Mouse (Mus musculus) brown adipose tissue, adult 24 weeks (tissue): ENCODE measurements around the gene Gm20388. TPM values are rescaled to one million over a fixed set of nuclear protein-coding genes. Genes with fewer than 3 reads are reported as not detected.

Experiments
- H3K27ac ChIP-seq: fragments of 200-500 bp; replicated peaks from 2 replicates; pipeline ENCODE4 v1.5.1; 2012; ENCODE audit warnings: low read depth, mild to moderate bottlenecking, low read length
- H3K4me1 ChIP-seq: fragments of 200-500 bp; 2 replicates; pipeline ENCODE4 v1.6.1; 2012; ENCODE audit warnings: low read length, mixed read lengths; ENCODE audit not compliant: control insufficient read depth, insufficient read depth, insufficient read length
- H3K4me3 ChIP-seq: fragments of 200-500 bp; 2 replicates; pipeline ENCODE4 v1.5.1; 2012; ENCODE audit warnings: low read depth, mild to moderate bottlenecking, low read length, moderate library complexity; ENCODE audit not compliant: insufficient read depth
- polyA plus RNA-seq: library from polyadenylated mRNA; stranded (reverse); fragments of >200 nt; gene quantifications from 2 replicates; pipeline ENCODE4 v1.2.4, GENCODE M21; 2012; ENCODE audit not compliant: missing spikeins, insufficient read depth, insufficient read length

Gene Gm20388
- polyA plus RNA-seq, 1 experiment: 44.7 TPM

GRCm38 (mm10) chr8:122574667-122575251, 2664.1 kb downstream of the Gm20388 start:
- Histone ChIP-seq H3K4me1 (peaks cover 7% of the 10 kb centered on the region), H3K4me3 (peak overlapping the region; percentile 82; the same call in 1 of the 2 replicates), H3K27ac (no peak overlapping the region; the same call in 1 of the 2 replicates)

DNA sequence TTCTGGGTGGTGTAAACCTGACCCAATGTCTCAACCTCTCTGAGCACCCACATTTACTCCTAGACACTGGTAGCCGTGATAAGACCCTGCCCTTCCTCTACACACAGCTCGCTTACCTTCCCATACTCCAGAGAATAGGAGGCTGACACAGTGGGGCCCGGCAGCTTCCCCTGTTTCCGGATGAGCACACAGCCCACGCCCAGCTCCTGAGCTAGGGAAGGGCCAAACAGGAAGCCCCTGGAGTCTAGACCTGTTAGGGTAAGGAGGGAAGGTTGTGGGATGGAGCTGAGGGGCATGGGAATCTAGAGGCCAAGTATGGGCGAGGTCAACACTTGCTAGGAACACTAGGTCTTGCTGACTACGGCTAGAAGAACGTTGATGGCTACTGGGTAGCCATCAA, 2664.6 kb downstream of the Gm20388 start:
- no peak overlapping the region; the same call in 1 of the 2 replicates for H3K27ac ChIP-seq
- peak overlapping the region; percentile 82; the same call in 1 of the 2 replicates for H3K4me3 ChIP-seq
- H3K4me1 ChIP-seq: peaks cover 7% of the 10 kb centered on the region

DNA sequence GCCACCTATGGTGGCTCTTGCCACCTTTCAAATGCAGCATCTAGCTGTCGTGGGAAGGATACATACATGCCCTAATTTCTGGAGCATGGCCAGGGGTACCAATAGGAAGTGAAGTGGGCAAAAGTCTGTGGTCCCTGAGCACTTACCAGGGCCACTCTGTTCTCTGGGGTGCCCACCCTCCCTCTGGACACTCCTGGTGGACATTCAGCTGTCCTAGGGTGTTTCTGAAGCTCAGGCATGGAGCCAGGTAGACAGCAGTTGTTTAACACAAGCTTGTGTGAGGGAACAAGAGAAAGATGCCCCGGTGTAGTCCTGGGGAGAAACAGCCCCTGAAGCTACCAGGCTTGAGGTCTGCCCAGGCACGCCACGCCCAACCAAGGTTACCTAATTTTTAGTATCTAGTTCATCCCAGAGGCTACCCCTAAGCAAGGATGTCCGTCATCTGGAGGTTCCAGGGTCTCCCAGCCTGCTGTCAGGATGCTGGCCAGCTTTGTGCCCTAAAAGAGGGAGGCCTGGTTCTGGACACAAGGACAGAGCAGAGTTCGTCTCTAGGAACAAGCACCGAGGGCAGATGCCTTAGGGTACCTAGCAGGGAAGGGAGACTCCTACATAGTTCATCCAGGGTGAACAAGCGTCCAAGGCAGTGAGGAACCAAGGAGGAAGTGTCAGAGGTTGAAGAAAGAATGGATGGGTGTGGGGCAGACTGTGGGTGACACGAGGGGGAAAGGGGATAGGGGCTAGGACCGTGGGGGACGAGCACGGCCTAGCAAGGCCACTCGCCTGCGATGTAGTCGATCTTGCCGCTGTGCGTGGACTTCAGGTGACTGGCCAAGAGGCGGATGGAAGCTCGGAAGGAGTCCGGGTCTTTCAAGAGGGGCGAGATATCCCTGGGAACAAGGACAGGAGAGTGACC, 2665.3 kb downstream of the Gm20388 start:
- Histone ChIP-seq H3K4me1 (peaks cover 7% of the 10 kb centered on the region), H3K4me3 (peak overlapping the region; percentile 82), H3K27ac (no peak overlapping the region)

- H3K4me3 ChIP-seq: peak within 1 kb of the TSS; percentile 82
- H3K27ac ChIP-seq: no peak within 1 kb of the TSS
- H3K4me1 ChIP-seq: peaks cover 7% of the 10 kb centered on the region
These were observed 2666.0 kb downstream of the Gm20388 start, which contains the start of gene Aprt for GRCm38 (mm10) chr8:122576648-122577022. TSS of gene Aprt (minus strand) at chr8:122576909.

- Histone ChIP-seq H3K27ac (no peak overlapping the region), H3K4me3 (no peak overlapping the region), H3K4me1 (peaks cover 7% of the 10 kb centered on the region)
These were observed 2666.5 kb downstream of the Gm20388 start for GRCm38 (mm10) chr8:122577116-122577515.

GRCm38 (mm10) chr8:122579196-122579595, 2668.6 kb downstream of the Gm20388 start:
- Histone ChIP-seq H3K27ac (no peak overlapping the region), H3K4me3 (no peak overlapping the region), H3K4me1 (peaks cover 7% of the 10 kb centered on the region)

DNA sequence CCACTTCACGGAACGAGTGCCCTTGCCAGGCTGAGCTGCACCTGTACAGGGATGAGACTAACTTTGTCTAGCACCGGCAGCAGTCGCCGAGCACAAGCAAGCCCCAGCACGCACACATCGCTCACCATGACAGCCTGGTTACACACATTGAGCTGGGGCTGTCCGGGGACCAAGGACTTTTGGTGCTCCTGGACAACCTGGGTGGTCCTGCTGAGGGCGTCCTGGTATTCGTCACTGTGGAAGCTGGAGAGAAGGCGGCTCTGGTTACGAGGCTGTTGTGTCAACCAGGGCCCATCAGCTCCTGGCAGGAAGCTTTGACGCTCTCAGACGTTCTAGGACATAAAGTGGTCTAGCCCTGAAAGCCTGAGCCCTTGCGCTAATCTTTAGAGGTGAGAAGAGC, 2670.3 kb downstream of the Gm20388 start:
- Histone ChIP-seq H3K4me3 (no peak overlapping the region), H3K4me1 (peaks cover 5% of the 10 kb centered on the region; the same call in 1 of the 2 replicates), H3K27ac (no peak overlapping the region)

DNA sequence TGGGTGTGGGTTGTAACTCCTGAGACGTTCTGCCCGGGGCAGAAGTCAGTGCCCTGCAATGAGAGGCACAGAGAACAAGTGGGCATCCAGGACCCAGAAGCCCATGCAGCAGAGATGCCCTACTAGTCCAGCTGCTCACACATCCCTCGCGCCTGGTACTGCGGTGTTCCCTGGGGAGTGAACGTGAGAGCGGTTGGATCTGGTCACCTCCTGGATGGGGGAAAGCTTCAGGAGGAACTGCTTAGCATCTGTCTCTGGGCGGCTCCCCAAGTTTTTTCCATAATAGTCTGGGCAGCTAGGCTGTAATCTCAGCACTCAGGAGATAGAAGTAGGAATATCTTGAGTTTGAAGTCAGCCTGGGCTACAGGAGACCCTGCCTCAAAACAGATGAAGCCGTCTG, 2674.3 kb downstream of the Gm20388 start:
- H3K4me1 ChIP-seq: 0 out of 2 replicates have a peak, but pooled peaks cover 4% of the 10 kb centered on the region
- H3K27ac ChIP-seq: no peak overlapping the region
- no peak overlapping the region for H3K4me3 ChIP-seq

DNA sequence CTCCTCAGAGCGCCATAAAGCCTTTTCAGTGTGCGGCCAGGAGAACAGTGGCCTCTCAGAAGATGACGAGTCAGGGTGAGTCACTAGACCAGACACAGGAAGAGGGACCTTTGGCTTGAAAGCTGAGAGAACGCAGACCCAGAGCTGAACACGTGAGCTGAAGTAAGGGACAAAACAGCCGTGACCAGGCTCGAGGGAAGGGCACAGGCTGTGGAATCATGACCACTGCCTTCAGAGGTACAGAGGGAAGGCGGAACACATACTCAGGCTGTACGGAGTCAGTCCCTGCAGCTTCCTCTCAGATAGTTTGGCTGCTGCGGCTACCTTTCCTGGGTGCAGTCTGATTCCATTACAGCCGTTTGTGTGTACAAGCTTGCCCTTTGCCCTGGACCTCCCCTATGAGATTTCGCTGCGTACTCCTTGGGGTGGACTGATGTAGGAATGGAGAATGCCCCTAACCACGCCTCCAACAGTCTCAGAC, 2674.8 kb downstream of the Gm20388 start:
- Histone ChIP-seq H3K27ac (no peak overlapping the region), H3K4me3 (no peak overlapping the region), H3K4me1 (0 out of 2 replicates have a peak, but pooled peaks cover 4% of the 10 kb centered on the region)

GRCm38 (mm10) chr8:122586171-122586570, 2675.5 kb downstream of the Gm20388 start:
- Histone ChIP-seq H3K4me1 (0 out of 2 replicates have a peak, but pooled peaks cover 4% of the 10 kb centered on the region), H3K27ac (no peak overlapping the region), H3K4me3 (no peak overlapping the region)

GRCm38 (mm10) chr8:122586749-122587148, 2676.1 kb downstream of the Gm20388 start:
- H3K4me3 ChIP-seq: no peak overlapping the region
- H3K4me1 ChIP-seq: 0 out of 2 replicates have a peak, but pooled peaks cover 4% of the 10 kb centered on the region

GRCm38 (mm10) chr8:122593240-122593639, 2682.6 kb downstream of the Gm20388 start:
- no peaks in the 10 kb centered on the region for H3K4me1 ChIP-seq
- H3K4me3 ChIP-seq: no peak overlapping the region
- no peak overlapping the region for H3K27ac ChIP-seq

More at GRCm38 (mm10) chr8:122586749-122587148, 2676.1 kb downstream of the Gm20388 start:
- H3K27ac ChIP-seq: no peak overlapping the region

DNA sequence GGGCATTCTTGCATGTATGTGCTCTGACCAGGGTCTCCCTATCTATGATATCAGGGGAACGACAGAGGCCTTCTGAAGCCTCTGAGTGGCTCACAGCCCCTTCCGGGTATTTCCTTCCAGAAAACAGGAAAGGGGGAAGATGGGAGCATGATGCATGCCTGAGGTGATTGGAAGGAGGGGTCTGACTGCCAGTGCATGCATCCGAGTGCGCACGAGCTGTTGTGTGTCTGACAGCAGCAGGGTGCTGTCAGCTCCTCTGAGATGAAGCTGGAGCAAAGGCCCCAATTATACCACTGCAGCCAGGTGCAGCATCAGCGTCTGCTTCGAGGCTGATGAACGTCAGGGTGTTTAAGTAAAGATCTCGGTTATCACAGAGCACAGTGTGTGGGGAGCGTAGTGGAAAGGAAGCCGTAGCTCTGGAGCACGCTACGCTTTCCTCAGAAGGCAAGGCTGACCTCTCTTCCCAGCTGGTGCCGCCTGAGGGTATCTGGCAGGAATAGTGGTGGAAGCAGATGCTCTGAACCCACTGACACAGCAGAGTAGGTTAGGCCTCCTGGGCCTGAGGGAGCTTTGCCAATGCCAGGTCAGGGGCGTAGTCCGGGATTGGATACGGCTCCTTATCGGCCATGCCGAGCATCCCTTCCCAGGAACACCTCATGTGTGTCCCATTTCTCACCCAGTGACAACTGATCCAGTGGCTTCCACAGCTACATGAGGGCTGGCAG, 2683.3 kb downstream of the Gm20388 start:
- Histone ChIP-seq H3K4me1 (no peaks in the 10 kb centered on the region), H3K27ac (no peak overlapping the region), H3K4me3 (no peak overlapping the region)

GRCm38 (mm10) chr8:122596031-122596430, 2685.4 kb downstream of the Gm20388 start:
- no peaks in the 10 kb centered on the region for H3K4me1 ChIP-seq
- no peak overlapping the region for H3K27ac ChIP-seq
- H3K4me3 ChIP-seq: no peak overlapping the region

- Histone ChIP-seq H3K4me1 (no peaks in the 10 kb centered on the region), H3K4me3 (no peak overlapping the region), H3K27ac (no peak overlapping the region)
These were observed 2690.0 kb downstream of the Gm20388 start for GRCm38 (mm10) chr8:122600666-122601065.
